Mouse (Mus musculus) megakaryocyte-erythroid progenitor cell, adult 5-6 weeks (primary cell): Measurements from ENCODE around the gene Galnt16. TPM values are rescaled to one million over a fixed set of nuclear protein-coding genes. Genes with fewer than 3 reads are reported as not detected.

ENCODE experiments used
- ATAC-seq: replicated peaks from 2 replicates; pipeline ENCODE4 v1.8.0; 2016; ENCODE audit warnings: mild to moderate bottlenecking, inconsistent platforms; ENCODE audit not compliant: severe bottlenecking, poor library complexity, low FRiP score, low TSS enrichment
- total RNA-seq, 2 experiments: library from RNA; stranded (forward) in 1 of 2; stranded (reverse) in 1 of 2; fragments of 200-1000, 215-1000 nt in 1 of 2; fragments of >200 nt in 1 of 2; fragmentation: Nextera tagmentation in 1 of 2; gene quantifications; 2 replicates each; pipeline ENCODE4 v1.2.3; 2014 to 2017

The Galnt16 gene
- total RNA-seq, 2 experiments from 2014 or later = not detected

GRCm38 (mm10) chr12:80643693-80644505 lies 125.8 kb downstream of the Galnt16 start, which contains the start of the genes Slc39a9 and Erh:
Slc39a9 (plus strand) TSS chr12:80643883.
Erh (minus strand) TSS chr12:80644341.
- ATAC-seq = peak; percentile 93

- ATAC-seq = no peak
Measured at GRCm38 (mm10) chr12:80644506-80644868, 126.4 kb downstream of the Galnt16 start.

GRCm38 (mm10) chr12:80646377-80646776 lies 128.3 kb downstream of the Galnt16 start:
- ATAC-seq = no peak

GRCm38 (mm10) chr12:80653951-80654658 lies 136.0 kb downstream of the Galnt16 start:
- no peak for ATAC-seq

GRCm38 (mm10) chr12:80654659-80655025 lies 136.6 kb downstream of the Galnt16 start:
- no peak for ATAC-seq

- peak; percentile 81 for ATAC-seq
Measured at GRCm38 (mm10) chr12:80658661-80659060, 140.6 kb downstream of the Galnt16 start.

GRCm38 (mm10) chr12:80662322-80662721 lies 144.2 kb downstream of the Galnt16 start:
- ATAC-seq = no peak

GRCm38 (mm10) chr12:80663935-80664334 lies 145.9 kb downstream of the Galnt16 start:
- no peak for ATAC-seq

GRCm38 (mm10) chr12:80668391-80668790 lies 150.3 kb downstream of the Galnt16 start:
- ATAC-seq = no peak

- ATAC-seq = peak; percentile 86
Measured at GRCm38 (mm10) chr12:80673170-80673569, 155.1 kb downstream of the Galnt16 start.

Other genes starting within 250 kb of the Galnt16 start
- 13.5 and 18.0 TPM in 2 replicates for gene Dcaf5, start 81.7 kb upstream of the Galnt16 start, total RNA-seq (2014; fragmentation: Nextera tagmentation)
- gene Dcaf5, start 81.7 kb upstream of the Galnt16 start, total RNA-seq (2017) = 10.1 and 12.1 TPM in 2 replicates
- gene Exd2, start 55.2 kb upstream of the Galnt16 start, total RNA-seq (2014; fragmentation: Nextera tagmentation) = 22.3 and 33.2 TPM in 2 replicates
- gene Exd2, start 55.2 kb upstream of the Galnt16 start, total RNA-seq (2017) = 11.0 and 13.7 TPM in 2 replicates
- 19.6 and 28.4 TPM in 2 replicates for gene Slc39a9, start 125.6 kb downstream of the Galnt16 start, total RNA-seq (2014; fragmentation: Nextera tagmentation)
- gene Slc39a9, start 125.6 kb downstream of the Galnt16 start, total RNA-seq (2017) = 12.7 and 17.5 TPM in 2 replicates
- gene Erh, start 126.1 kb downstream of the Galnt16 start, total RNA-seq (2014; fragmentation: Nextera tagmentation) = 140 and 158 TPM in 2 replicates
- 103 and 142 TPM in 2 replicates for gene Erh, start 126.1 kb downstream of the Galnt16 start, total RNA-seq (2017)
- 0.45 TPM in 1 of 2 replicates, not detected in the other for gene Plekhd1, start 174.3 kb downstream of the Galnt16 start, total RNA-seq (2014; fragmentation: Nextera tagmentation)
- gene Plekhd1, start 174.3 kb downstream of the Galnt16 start, total RNA-seq (2017) = not detected in 2 replicates
- not detected in 2 replicates for gene Ccdc177, start 242.4 kb downstream of the Galnt16 start, total RNA-seq (2014; fragmentation: Nextera tagmentation)
- not detected in 2 replicates for gene Ccdc177, start 242.4 kb downstream of the Galnt16 start, total RNA-seq (2017)